Mouse (Mus musculus) regulatory T cell (primary cell): ENCODE measurements around the gene Prkce.
"Not testable (repeated sequence)": the region's sequence is repeated elsewhere in the genome, so short reads cannot be mapped to it uniquely, and the experiment has no call there.

Source experiments
- in situ Hi-C: fragments of 300-600 bp; cut with MboI, MseI; formaldehyde crosslinking; loops from one replicate; pipeline ENCODE4 v1.15.1; 2025; ENCODE audit warnings: high pct_unique_total_duplicates

The Prkce gene

GRCm38 (mm10) chr17:86467291-86467898 is 299.8 kb downstream of the Prkce start:
- in situ Hi-C loops, result no loop called here

GRCm38 (mm10) chr17:86467967-86468366 is 300.4 kb downstream of the Prkce start:
- in situ Hi-C loops, result no loop called here

GRCm38 (mm10) chr17:86470160-86470559 is 302.6 kb downstream of the Prkce start:
- in situ Hi-C loops, result no loop called here

DNA sequence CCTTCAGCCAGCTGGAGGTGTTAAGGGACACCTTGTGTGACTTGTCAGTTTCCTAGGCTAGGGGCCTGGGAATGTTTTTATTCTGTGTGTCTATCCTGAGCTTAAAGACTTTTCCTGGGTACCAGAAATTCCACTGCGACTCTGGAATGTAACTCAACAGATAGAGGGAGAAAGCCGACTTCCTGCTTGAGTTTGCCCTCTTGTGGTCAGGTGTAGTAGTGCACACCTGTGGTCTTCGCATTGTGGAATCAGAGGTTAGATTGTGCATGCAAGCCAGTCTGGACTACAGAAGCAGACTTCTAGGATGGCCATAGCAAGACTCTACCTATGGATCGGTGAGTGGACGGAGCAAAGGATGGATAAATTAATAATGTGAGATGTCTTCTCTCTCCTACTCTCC is 304.1 kb downstream of the Prkce start:
- in situ Hi-C loops, result no loop called here

GRCm38 (mm10) chr17:86476674-86477073 is 309.1 kb downstream of the Prkce start:
- in situ Hi-C loops, result no loop called here

- in situ Hi-C loops, result not testable (repeated sequence)
These were observed 309.8 kb downstream of the Prkce start for GRCm38 (mm10) chr17:86477401-86477800.

GRCm38 (mm10) chr17:86479406-86479805 is 311.8 kb downstream of the Prkce start:
- in situ Hi-C loops, result no loop called here

GRCm38 (mm10) chr17:86482675-86483074 is 315.1 kb downstream of the Prkce start:
- in situ Hi-C loops, result no loop called here

- in situ Hi-C loops, result no loop called here
These were observed 316.6 kb downstream of the Prkce start for GRCm38 (mm10) chr17:86484087-86484737.

DNA sequence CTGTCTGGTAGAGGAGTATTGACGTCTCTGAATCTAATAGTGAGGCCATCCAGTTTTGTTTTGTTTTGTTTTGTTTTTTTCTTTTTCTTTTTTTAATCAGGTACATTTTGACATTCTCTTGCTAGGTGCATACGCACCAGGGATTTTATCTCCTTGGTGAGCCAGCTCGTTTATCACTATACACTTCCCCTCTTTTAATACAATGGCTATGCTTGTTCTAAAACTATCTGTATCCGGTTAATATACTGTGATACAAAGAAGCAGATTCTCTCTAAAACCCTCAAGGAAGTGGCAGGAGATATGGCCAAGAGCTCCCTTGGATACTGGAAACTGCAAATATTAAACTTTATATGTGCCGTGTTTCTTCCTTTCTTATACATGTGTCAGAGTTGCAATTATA is 319.1 kb downstream of the Prkce start:
- in situ Hi-C loops, result no loop called here

DNA sequence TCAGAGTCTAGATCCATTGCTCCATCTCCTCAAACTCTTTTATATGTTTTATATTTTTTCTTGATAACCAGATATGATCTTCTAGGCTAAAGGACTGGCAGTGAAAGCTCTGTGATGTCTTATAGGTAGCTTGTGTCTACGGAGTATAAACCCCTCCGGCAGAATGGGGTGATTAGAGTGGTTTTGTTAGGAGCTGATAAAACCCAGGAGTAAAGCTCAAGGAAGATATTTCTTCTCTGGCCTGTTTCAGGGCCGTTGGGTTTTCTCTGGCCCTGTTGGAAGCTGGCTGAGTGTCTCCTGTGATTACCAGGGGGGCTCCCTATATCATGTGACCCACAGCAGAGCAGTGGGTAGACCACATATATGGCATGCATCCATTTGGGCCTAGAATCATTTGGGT is 319.9 kb downstream of the Prkce start:
- in situ Hi-C loops, result no loop called here

GRCm38 (mm10) chr17:86489827-86490226 is 322.2 kb downstream of the Prkce start:
- in situ Hi-C loops, result loop anchor here (5.0 kb wide), 1 partner anchor 417 kb away; no protein-coding TSS in a partner anchor

DNA sequence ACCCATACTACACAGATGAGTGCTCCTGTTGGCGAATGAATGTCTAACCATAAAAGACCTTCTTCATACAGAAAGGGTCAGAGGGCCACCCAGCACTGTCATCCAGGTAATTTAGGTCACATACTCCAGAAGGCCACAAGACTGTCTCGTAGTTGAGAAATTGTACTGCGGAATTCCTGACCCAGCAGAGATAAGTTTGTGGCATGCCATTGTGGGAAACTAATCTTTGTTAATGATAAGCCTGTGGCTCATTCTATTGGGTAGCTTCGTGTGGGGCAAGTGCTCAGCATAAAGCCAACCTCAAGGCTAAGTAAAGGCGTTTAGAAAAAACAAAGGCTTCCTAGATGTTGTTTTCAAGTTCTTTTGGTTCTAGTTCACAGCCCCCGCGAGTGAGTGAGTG is 324.8 kb downstream of the Prkce start:
- in situ Hi-C loops, result loop anchor here (5.0 kb wide), 1 partner anchor 415 kb away; no protein-coding TSS in a partner anchor

DNA sequence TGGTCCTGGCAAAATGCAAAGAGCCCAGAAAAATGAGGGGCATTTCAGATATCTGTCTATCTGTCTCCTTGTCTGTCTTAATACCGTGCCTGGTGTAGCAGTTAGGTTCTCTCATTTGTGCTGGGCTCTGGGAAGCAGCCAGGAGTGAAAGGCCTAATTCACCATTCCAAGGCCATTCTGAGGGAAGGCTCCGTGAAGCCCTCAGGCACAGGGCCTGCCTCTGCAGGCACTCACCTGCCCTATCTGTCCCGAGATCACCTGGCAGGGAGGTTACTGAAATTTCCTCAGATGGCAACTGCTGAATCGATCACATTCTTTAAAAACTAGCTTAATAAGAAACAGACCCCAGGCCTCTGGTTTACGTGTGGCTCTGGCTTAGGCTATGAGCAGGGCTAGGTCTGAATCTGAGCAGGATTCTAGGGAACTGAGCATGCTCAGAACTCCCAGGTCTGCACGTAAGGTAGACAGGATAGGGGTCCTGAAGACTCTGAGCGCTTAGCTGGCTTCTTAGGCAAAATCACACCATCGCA is 326.4 kb downstream of the Prkce start:
- in situ Hi-C loops, result loop anchor here (5.0 kb wide), 1 partner anchor 413 kb away; no protein-coding TSS in a partner anchor

DNA sequence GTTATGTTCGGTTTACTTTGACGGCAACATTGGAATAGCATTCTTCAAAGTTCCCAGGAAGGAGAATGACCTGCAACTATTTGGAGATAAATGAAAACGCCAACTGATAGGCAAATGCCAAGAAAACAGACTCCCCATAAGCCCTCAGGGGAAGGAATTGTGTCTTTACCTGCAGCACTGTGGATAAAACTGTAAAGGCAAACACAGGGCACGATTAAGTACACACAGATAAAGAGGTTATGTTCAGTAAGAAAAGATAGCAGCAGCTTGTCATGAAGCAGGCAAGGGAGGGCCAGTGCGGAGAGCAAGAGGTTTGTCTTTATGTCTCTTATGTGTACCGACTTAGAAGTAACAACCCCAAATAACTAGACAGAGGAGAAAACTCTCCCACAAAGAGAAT is 326.9 kb downstream of the Prkce start:
- in situ Hi-C loops, result loop anchor here (5.0 kb wide), 1 partner anchor 413 kb away; no protein-coding TSS in a partner anchor

GRCm38 (mm10) chr17:86494895-86495294 is 327.3 kb downstream of the Prkce start:
- in situ Hi-C loops, result loop anchor here (5.0 kb wide), 1 partner anchor 412 kb away; no protein-coding TSS in a partner anchor

GRCm38 (mm10) chr17:86496123-86496771 is 328.7 kb downstream of the Prkce start:
- in situ Hi-C loops, result no loop called here

DNA sequence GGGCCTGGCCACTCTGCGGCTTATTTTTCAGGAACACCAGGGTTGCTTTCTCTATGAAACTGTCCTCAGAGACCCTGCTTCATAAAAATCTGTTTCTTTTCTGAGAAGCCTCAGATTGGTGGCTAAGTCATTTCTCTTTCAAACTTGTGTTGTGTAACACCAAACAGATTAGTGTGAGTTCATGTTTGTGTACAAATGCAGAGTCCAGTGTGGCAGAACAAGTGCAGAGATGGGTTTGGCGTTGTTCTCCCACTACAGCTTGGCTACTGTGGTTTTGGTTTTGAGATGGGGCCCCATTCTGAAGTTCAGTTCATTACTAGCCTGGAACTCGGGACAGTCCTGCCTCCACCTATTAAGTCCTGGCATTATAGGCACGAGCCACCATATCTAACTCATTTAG is 329.7 kb downstream of the Prkce start:
- in situ Hi-C loops, result no loop called here

DNA sequence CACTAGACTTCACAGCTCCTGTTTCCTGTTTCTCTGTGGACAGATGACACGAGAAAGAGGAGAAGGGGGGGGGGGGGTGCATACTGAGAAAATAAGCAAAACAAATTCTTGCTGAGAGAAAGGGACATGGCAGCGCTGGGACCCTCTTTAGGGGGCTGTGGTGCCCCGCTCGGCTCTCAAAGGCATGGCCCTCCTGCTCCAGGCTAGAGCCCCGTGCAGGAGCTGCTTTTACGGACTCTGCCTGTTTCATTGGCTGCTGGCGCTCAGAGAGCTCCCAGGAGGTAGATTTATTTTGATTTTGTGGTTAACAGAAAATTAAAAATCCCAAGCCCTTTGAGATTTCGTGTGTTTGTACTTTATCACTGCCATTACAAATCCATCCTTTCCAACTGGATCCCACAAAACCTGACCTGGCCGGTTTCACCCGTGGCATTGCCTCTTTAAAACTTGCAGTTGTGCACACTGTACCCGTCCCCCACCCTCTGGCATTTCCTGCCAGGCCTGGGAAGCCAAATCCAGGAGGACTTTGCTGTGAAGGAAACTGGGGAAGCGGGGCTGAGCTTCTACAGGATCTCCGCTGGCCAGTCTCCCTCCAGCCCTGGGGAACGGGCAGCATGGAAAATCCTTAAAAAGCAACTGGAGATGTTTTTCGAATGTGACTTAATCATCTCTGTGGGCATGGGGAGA is 331.9 kb downstream of the Prkce start:
- in situ Hi-C loops, result no loop called here

DNA sequence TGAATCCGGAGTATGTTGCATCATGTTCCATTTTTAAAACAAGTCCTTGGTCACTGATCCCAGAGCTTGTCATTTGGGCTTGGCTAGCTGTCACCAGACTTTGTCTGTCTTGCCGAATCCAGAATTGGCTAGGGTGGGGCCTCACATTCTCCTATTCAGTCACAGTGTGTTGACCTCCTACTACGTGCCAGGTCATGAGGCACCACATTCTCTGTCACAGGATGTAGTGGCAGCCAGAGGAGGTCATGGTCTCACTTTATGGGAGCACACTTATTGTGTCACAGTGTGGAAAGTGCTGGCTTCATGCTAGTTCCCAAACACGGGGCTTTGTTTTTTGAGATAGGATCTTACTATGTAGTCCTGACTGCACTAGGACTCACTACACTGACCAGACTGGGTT is 333.8 kb downstream of the Prkce start:
- in situ Hi-C loops, result no loop called here

DNA sequence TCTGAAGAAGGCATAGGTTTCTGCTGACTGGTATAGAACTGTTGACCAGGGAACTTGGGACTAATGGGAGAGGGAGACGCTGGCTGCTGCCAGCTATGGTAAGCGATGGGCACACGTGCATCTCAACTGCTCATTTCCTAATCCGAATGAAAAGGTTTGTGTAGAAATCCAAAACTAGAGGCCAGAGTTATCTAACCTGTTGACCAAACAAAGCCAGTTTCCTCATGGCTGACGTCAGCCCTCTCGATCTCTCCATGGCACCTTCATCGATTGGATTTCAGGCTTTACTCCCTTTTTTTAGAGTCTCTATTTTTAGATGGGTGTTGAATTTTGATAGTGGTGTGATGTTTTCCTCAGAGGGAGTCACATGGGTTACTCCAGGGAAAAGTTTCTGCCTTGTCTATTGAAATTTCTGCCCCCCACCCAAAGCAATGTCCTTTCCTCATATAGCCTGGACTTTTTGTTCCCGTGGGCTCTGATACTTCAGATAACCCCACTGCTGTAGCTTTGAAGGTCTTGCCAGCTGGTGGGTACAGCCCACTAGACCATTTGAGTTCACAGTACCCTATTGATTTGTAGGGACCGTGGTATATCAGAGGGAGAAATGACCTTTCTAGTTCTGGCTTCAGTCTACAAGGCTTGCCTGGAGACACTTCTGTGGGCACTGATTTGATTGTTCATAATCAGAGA is 335.8 kb downstream of the Prkce start:
- in situ Hi-C loops, result no loop called here
